Mouse (Mus musculus): Measurements from ENCODE around the gene Pja2. TPM values are rescaled to one million over a fixed set of nuclear protein-coding genes. Genes with fewer than 3 reads are reported as not detected.

Gene Pja2
- total and polyA plus RNA-seq, 2 experiments from 2014 or later: 67.9 to 86.3 TPM

- TF ChIP-seq CTCF (IDR thresholded peaks at IDR 0.05; ENCODE audit: low read depth) (no peak), EP300 (IDR thresholded peaks at IDR 0.05; ENCODE audit: low read depth) (no peak)
- no peaks in the 10 kb centered on the region for H3K4me1 ChIP-seq (ENCODE audit: control insufficient read depth, insufficient read depth)
- WGBS: 71% methylated on average over 9 of the region's 9 CpGs
- ATAC-seq (ENCODE audit: insufficient read depth, low read depth): no peak
- no peak overlapping the region for H3K4me2 ChIP-seq (ENCODE audit: low read depth, low read length)
- H3K9ac ChIP-seq (replicated peaks; ENCODE audit: low read depth, low read length): no peak overlapping the region
- H3K9me3 ChIP-seq (replicated peaks; ENCODE audit: control insufficient read depth, low read length): no peaks in the 10 kb centered on the region
- no peaks in the 10 kb centered on the region for H3K27me3 ChIP-seq (ENCODE audit: control insufficient read depth, insufficient read depth, low read length)
- H3K36me3 ChIP-seq (replicated peaks; ENCODE audit: control insufficient read depth, insufficient read depth, low read length): peaks cover 31% of the 10 kb centered on the region
- no peak overlapping the region for H3K27ac ChIP-seq (ENCODE audit: low read depth)
- H3K4me3 ChIP-seq (ENCODE audit: low read depth, low read length): no peak overlapping the region
- DNase-seq (ENCODE audit: low spot score): no peak
Measured at GRCm38 (mm10) chr17:64277649-64278212, 54.0 kb downstream of the Pja2 start.

- TF ChIP-seq EP300 (IDR thresholded peaks at IDR 0.05; ENCODE audit: low read depth) (no peak), CTCF (IDR thresholded peaks at IDR 0.05; ENCODE audit: low read depth) (no peak)
- no peaks in the 10 kb centered on the region for H3K4me1 ChIP-seq (ENCODE audit: control insufficient read depth, insufficient read depth)
- H3K27me3 ChIP-seq (ENCODE audit: control insufficient read depth, insufficient read depth, low read length): no peaks in the 10 kb centered on the region
- no peak overlapping the region for H3K9ac ChIP-seq (replicated peaks; ENCODE audit: low read depth, low read length)
- no peaks in the 10 kb centered on the region for H3K9me3 ChIP-seq (replicated peaks; ENCODE audit: control insufficient read depth, low read length)
- H3K36me3 ChIP-seq (replicated peaks; ENCODE audit: control insufficient read depth, insufficient read depth, low read length): peaks cover 25% of the 10 kb centered on the region
- DNase-seq (ENCODE audit: low spot score) (no peak), ATAC-seq (ENCODE audit: insufficient read depth, low read depth) (no peak)
- no peak overlapping the region for H3K4me2 ChIP-seq (ENCODE audit: low read depth, low read length)
- WGBS: 79% methylated on average over 5 of the region's 5 CpGs
- H3K27ac ChIP-seq (ENCODE audit: low read depth): no peak overlapping the region
- H3K4me3 ChIP-seq (ENCODE audit: low read depth, low read length): no peak overlapping the region
Measured at GRCm38 (mm10) chr17:64276666-64277065, 55.0 kb downstream of the Pja2 start.

- 77% methylated on average over 4 of the region's 4 CpGs for WGBS
- H3K9me3 ChIP-seq (replicated peaks; ENCODE audit: control insufficient read depth, low read length): no peaks in the 10 kb centered on the region
- DNase-seq (ENCODE audit: low spot score) (no peak), ATAC-seq (ENCODE audit: insufficient read depth, low read depth) (no peak)
- H3K9ac ChIP-seq (replicated peaks; ENCODE audit: low read depth, low read length): no peak overlapping the region
- no peak overlapping the region for H3K4me2 ChIP-seq (ENCODE audit: low read depth, low read length)
- H3K4me1 ChIP-seq (ENCODE audit: control insufficient read depth, insufficient read depth): no peaks in the 10 kb centered on the region
- 0 out of 2 replicates have a peak, but pooled peaks cover 18% of the 10 kb centered on the region for H3K36me3 ChIP-seq (replicated peaks; ENCODE audit: control insufficient read depth, insufficient read depth, low read length)
- TF ChIP-seq CTCF (IDR thresholded peaks at IDR 0.05; ENCODE audit: low read depth) (no peak), EP300 (IDR thresholded peaks at IDR 0.05; ENCODE audit: low read depth) (no peak)
- H3K27ac ChIP-seq (ENCODE audit: low read depth): no peak overlapping the region
- H3K4me3 ChIP-seq (ENCODE audit: low read depth, low read length): no peak overlapping the region
- H3K27me3 ChIP-seq (ENCODE audit: control insufficient read depth, insufficient read depth, low read length): no peaks in the 10 kb centered on the region
Measured at GRCm38 (mm10) chr17:64275188-64275587, 56.5 kb downstream of the Pja2 start.

- ATAC-seq (ENCODE audit: insufficient read depth, low read depth): no peak
- H3K9ac ChIP-seq (replicated peaks; ENCODE audit: low read depth, low read length): no peak overlapping the region
- 64% methylated on average over 10 of the region's 10 CpGs for WGBS
- TF ChIP-seq EP300 (IDR thresholded peaks at IDR 0.05; ENCODE audit: low read depth) (no peak), CTCF (IDR thresholded peaks at IDR 0.05; ENCODE audit: low read depth) (no peak)
- no peaks in the 10 kb centered on the region for H3K27me3 ChIP-seq (ENCODE audit: control insufficient read depth, insufficient read depth, low read length)
- no peak overlapping the region for H3K4me3 ChIP-seq (ENCODE audit: low read depth, low read length)
- H3K36me3 ChIP-seq (replicated peaks; ENCODE audit: control insufficient read depth, insufficient read depth, low read length): 0 out of 2 replicates have a peak, but pooled peaks cover 12% of the 10 kb centered on the region
- H3K27ac ChIP-seq (ENCODE audit: low read depth): no peak overlapping the region
- H3K4me2 ChIP-seq (ENCODE audit: low read depth, low read length): no peak overlapping the region
- no peak for DNase-seq (ENCODE audit: low spot score)
- H3K4me1 ChIP-seq (ENCODE audit: control insufficient read depth, insufficient read depth): no peaks in the 10 kb centered on the region
- H3K9me3 ChIP-seq (replicated peaks; ENCODE audit: control insufficient read depth, low read length): no peaks in the 10 kb centered on the region
Measured at GRCm38 (mm10) chr17:64274341-64275105, 57.2 kb downstream of the Pja2 start.

GRCm38 (mm10) chr17:64260571-64260970 lies 71.1 kb downstream of the Pja2 start:
- no peak for TF ChIP-seq CTCF (IDR thresholded peaks at IDR 0.05; ENCODE audit: low read depth)
- TF ChIP-seq EP300 (IDR thresholded peaks at IDR 0.05; ENCODE audit: low read depth): no peak
- 86% methylated on average over 1 of the region's 1 CpGs for WGBS
- H3K9me3 ChIP-seq (replicated peaks; ENCODE audit: control insufficient read depth, low read length): no peaks in the 10 kb centered on the region; the same call in 1 of the 2 replicates

More at GRCm38 (mm10) chr17:64260571-64260970, 71.1 kb downstream of the Pja2 start:
- H3K27ac ChIP-seq (ENCODE audit: low read depth): no peak overlapping the region
- no peak overlapping the region for H3K4me3 ChIP-seq (ENCODE audit: low read depth, low read length)
- ATAC-seq (ENCODE audit: insufficient read depth, low read depth) (no peak), DNase-seq (ENCODE audit: low spot score) (no peak)
- H3K9ac ChIP-seq (replicated peaks; ENCODE audit: low read depth, low read length): no peak overlapping the region
- H3K36me3 ChIP-seq (replicated peaks; ENCODE audit: control insufficient read depth, insufficient read depth, low read length): no peaks in the 10 kb centered on the region
- H3K4me1 ChIP-seq (ENCODE audit: control insufficient read depth, insufficient read depth): no peaks in the 10 kb centered on the region
- H3K4me2 ChIP-seq (ENCODE audit: low read depth, low read length): no peak overlapping the region
- no peaks in the 10 kb centered on the region for H3K27me3 ChIP-seq (ENCODE audit: control insufficient read depth, insufficient read depth, low read length)
